Mouse (Mus musculus) bone marrow macrophage, adult 2 months (primary cell): Measurements from ENCODE around the gene Egfl8.

Source experiments
- CTCF ChIP-seq: IDR thresholded peaks from 2 replicates; pipeline ENCODE4 v1.5.1; 2012; ENCODE audit warnings: low read depth, mild to moderate bottlenecking, low read length, moderate library complexity
- POLR2A ChIP-seq: IDR thresholded peaks from 2 replicates; pipeline ENCODE4 v1.6.1; 2012; ENCODE audit warnings: mild to moderate bottlenecking, low read depth, low read length, borderline replicate concordance

DNA sequence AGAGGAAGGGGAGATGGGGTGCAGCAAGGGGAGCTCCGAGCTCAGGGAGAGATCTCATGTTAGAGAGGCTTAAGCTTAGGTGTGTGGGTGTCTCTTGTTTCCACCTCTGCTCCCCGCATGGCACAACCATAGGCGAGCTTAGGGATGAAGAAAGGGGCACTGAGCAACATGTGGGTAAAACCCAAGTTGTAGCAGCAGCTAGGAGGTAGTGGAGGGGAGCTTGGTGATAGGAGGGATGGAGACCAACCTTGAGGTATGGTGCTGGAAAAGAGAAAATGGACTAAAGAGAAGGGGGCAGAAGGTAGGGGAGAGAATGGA is 44.1 kb upstream of the Egfl8 start:
- TF ChIP-seq CTCF (no peak), POLR2A (no peak)
